Mouse (Mus musculus): Measurements from ENCODE around the gene Ube2c. TPM values are rescaled to one million over a fixed set of nuclear protein-coding genes. Genes with fewer than 3 reads are reported as not detected.

Ube2c gene
- polyA plus RNA-seq, 1 experiment from 2014 or later, result 21.1 TPM

GRCm38 (mm10) chr2:164790451-164790850 lies 20.8 kb downstream of the Ube2c start:
- no peak overlapping the region for H3K4me2 ChIP-seq (replicated peaks; ENCODE audit: low read depth, low read length)
- peaks cover 21% of the 10 kb centered on the region; the same call in 1 of the 2 replicates for H3K36me3 ChIP-seq (ENCODE audit: insufficient read depth, low read length)
- 41% methylated on average over 4 of the region's 4 CpGs for WGBS
- TF ChIP-seq CTCF (IDR thresholded peaks at IDR 0.05) (no peak), EP300 (IDR thresholded peaks at IDR 0.05) (0 out of 2 replicates have a peak, but pooled peaks have one; percentile 35)
- 0 out of 2 replicates have a peak overlapping the region, but pooled peaks have one; percentile 38 for H3K27ac ChIP-seq (ENCODE audit: low read length)
- H3K4me1 ChIP-seq (ENCODE audit: insufficient read depth, low read depth, low read length), result 0 out of 2 replicates have a peak, but pooled peaks cover 8% of the 10 kb centered on the region
- H3K27me3 ChIP-seq (replicated peaks; ENCODE audit: insufficient read depth, low read length), result no peaks in the 10 kb centered on the region
- no peak overlapping the region for H3K4me3 ChIP-seq (ENCODE audit: low read depth, low read length)
- peak; percentile 46 for ATAC-seq
- peak; percentile 88 for DNase-seq (ENCODE audit: low spot score)
- no peaks in the 10 kb centered on the region for H3K9me3 ChIP-seq (ENCODE audit: low read length)
- H3K9ac ChIP-seq (replicated peaks; ENCODE audit: low read depth), result no peak overlapping the region

- DNase-seq (ENCODE audit: low spot score) (no peak), ATAC-seq (no peak)
- H3K27ac ChIP-seq (ENCODE audit: low read length), result no peak overlapping the region
- H3K36me3 ChIP-seq (ENCODE audit: insufficient read depth, low read length), result peaks cover 24% of the 10 kb centered on the region; the same call in 1 of the 2 replicates
- no peak overlapping the region for H3K9ac ChIP-seq (replicated peaks; ENCODE audit: low read depth)
- H3K4me3 ChIP-seq (ENCODE audit: low read depth, low read length), result no peak overlapping the region
- no peaks in the 10 kb centered on the region for H3K27me3 ChIP-seq (replicated peaks; ENCODE audit: insufficient read depth, low read length)
- no peak for TF ChIP-seq CTCF (IDR thresholded peaks at IDR 0.05)
- no peak for TF ChIP-seq EP300 (IDR thresholded peaks at IDR 0.05)
- H3K4me1 ChIP-seq (ENCODE audit: insufficient read depth, low read depth, low read length), result 0 out of 2 replicates have a peak, but pooled peaks cover 2% of the 10 kb centered on the region
- no peak overlapping the region for H3K4me2 ChIP-seq (replicated peaks; ENCODE audit: low read depth, low read length)
- 89% methylated on average over 18 of the region's 18 CpGs for WGBS
- no peaks in the 10 kb centered on the region for H3K9me3 ChIP-seq (ENCODE audit: low read length)
Observed at GRCm38 (mm10) chr2:164791841-164792261, 22.2 kb downstream of the Ube2c start.

GRCm38 (mm10) chr2:164792400-164793190 lies 22.9 kb downstream of the Ube2c start:
- H3K4me3 ChIP-seq (ENCODE audit: low read depth, low read length), result no peak overlapping the region
- DNase-seq (ENCODE audit: low spot score) (no peak), ATAC-seq (no peak)
- no peak for TF ChIP-seq CTCF (IDR thresholded peaks at IDR 0.05)
- TF ChIP-seq EP300 (IDR thresholded peaks at IDR 0.05), result no peak
- H3K4me2 ChIP-seq (replicated peaks; ENCODE audit: low read depth, low read length), result no peak overlapping the region
- no peaks in the 10 kb centered on the region for H3K4me1 ChIP-seq (ENCODE audit: insufficient read depth, low read depth, low read length)
- peaks cover 24% of the 10 kb centered on the region; the same call in 1 of the 2 replicates for H3K36me3 ChIP-seq (ENCODE audit: insufficient read depth, low read length)
- no peaks in the 10 kb centered on the region for H3K27me3 ChIP-seq (replicated peaks; ENCODE audit: insufficient read depth, low read length)
- H3K27ac ChIP-seq (ENCODE audit: low read length), result no peak overlapping the region
- no peak overlapping the region for H3K9ac ChIP-seq (replicated peaks; ENCODE audit: low read depth)
- 89% methylated on average over 12 of the region's 12 CpGs for WGBS
- no peaks in the 10 kb centered on the region for H3K9me3 ChIP-seq (ENCODE audit: low read length)

GRCm38 (mm10) chr2:164793236-164793635 lies 23.5 kb downstream of the Ube2c start:
- Histone ChIP-seq H3K4me2 (replicated peaks; ENCODE audit: low read depth, low read length) (no peak overlapping the region), H3K9me3 (ENCODE audit: low read length) (no peaks in the 10 kb centered on the region), H3K4me1 (ENCODE audit: insufficient read depth, low read depth, low read length) (no peaks in the 10 kb centered on the region), H3K9ac (replicated peaks; ENCODE audit: low read depth) (no peak overlapping the region), H3K27me3 (replicated peaks; ENCODE audit: insufficient read depth, low read length) (no peaks in the 10 kb centered on the region), H3K36me3 (ENCODE audit: insufficient read depth, low read length) (peaks cover 24% of the 10 kb centered on the region; the same call in 1 of the 2 replicates), H3K4me3 (ENCODE audit: low read depth, low read length) (no peak overlapping the region), H3K27ac (ENCODE audit: low read length) (no peak overlapping the region)
- ATAC-seq (peak; percentile 18; the same call in 1 of the 2 replicates), DNase-seq (ENCODE audit: low spot score) (peak; percentile 55)
- TF ChIP-seq CTCF (IDR thresholded peaks at IDR 0.05), result peak; percentile 88
- no peak for TF ChIP-seq EP300 (IDR thresholded peaks at IDR 0.05)
- WGBS, result 68% methylated on average over 3 of the region's 3 CpGs

GRCm38 (mm10) chr2:164793772-164794171 lies 24.1 kb downstream of the Ube2c start:
- no peak overlapping the region for H3K4me3 ChIP-seq (ENCODE audit: low read depth, low read length)
- H3K4me1 ChIP-seq (ENCODE audit: insufficient read depth, low read depth, low read length), result no peaks in the 10 kb centered on the region
- H3K4me2 ChIP-seq (replicated peaks; ENCODE audit: low read depth, low read length), result no peak overlapping the region
- DNase-seq (ENCODE audit: low spot score) (peak; percentile 41), ATAC-seq (no peak)
- 89% methylated on average over 2 of the region's 2 CpGs for WGBS
- TF ChIP-seq EP300 (IDR thresholded peaks at IDR 0.05) (no peak), CTCF (IDR thresholded peaks at IDR 0.05) (0 out of 2 replicates have a peak, but pooled peaks have one; percentile 24)
- peak overlapping the region; percentile 3; the same call in 1 of the 2 replicates for H3K27ac ChIP-seq (ENCODE audit: low read length)
- H3K9ac ChIP-seq (replicated peaks; ENCODE audit: low read depth), result no peak overlapping the region
- H3K27me3 ChIP-seq (replicated peaks; ENCODE audit: insufficient read depth, low read length), result no peaks in the 10 kb centered on the region
- peaks cover 24% of the 10 kb centered on the region; the same call in 1 of the 2 replicates for H3K36me3 ChIP-seq (ENCODE audit: insufficient read depth, low read length)
- H3K9me3 ChIP-seq (ENCODE audit: low read length), result no peaks in the 10 kb centered on the region

- DNase-seq (ENCODE audit: low spot score) (peak; percentile 92), ATAC-seq (peak; percentile 72)
- TF ChIP-seq CTCF (IDR thresholded peaks at IDR 0.05) (peak; percentile 93), EP300 (IDR thresholded peaks at IDR 0.05) (no peak)
- Histone ChIP-seq H3K27ac (ENCODE audit: low read length) (no peak overlapping the region), H3K9ac (replicated peaks; ENCODE audit: low read depth) (no peak overlapping the region), H3K9me3 (ENCODE audit: low read length) (no peaks in the 10 kb centered on the region), H3K4me1 (ENCODE audit: insufficient read depth, low read depth, low read length) (no peaks in the 10 kb centered on the region), H3K36me3 (ENCODE audit: insufficient read depth, low read length) (peaks cover 24% of the 10 kb centered on the region; the same call in 1 of the 2 replicates), H3K27me3 (replicated peaks; ENCODE audit: insufficient read depth, low read length) (no peaks in the 10 kb centered on the region), H3K4me3 (ENCODE audit: low read depth, low read length) (no peak overlapping the region), H3K4me2 (replicated peaks; ENCODE audit: low read depth, low read length) (no peak overlapping the region)
- WGBS, result 24% methylated on average over 5 of the region's 5 CpGs
Observed at GRCm38 (mm10) chr2:164794293-164794692, 24.6 kb downstream of the Ube2c start.

Data from lung, postnatal 0 days (tissue).